Mouse (Mus musculus): ENCODE data around the gene Sec16b. TPM values are rescaled to one million over a fixed set of nuclear protein-coding genes. Genes with fewer than 3 reads are reported as not detected.

Gene Sec16b
- total RNA-seq, 2 experiments from 2014 or later = 0.64 to 0.86 TPM

GRCm38 (mm10) chr1:157512690-157513448 is 6.3 kb downstream of the Sec16b start:
- no peak for DNase-seq (ENCODE audit: low spot score in 2 of 2)

- no peak for DNase-seq (ENCODE audit: low spot score in 2 of 2)
Observed at GRCm38 (mm10) chr1:157513559-157513958, 7.0 kb downstream of the Sec16b start.

GRCm38 (mm10) chr1:157514298-157514697 is 7.8 kb downstream of the Sec16b start:
- DNase-seq (ENCODE audit: low spot score in 2 of 2) = no peak

GRCm38 (mm10) chr1:157516838-157517808 is 10.6 kb downstream of the Sec16b start:
- no peak for DNase-seq (ENCODE audit: low spot score in 2 of 2)

GRCm38 (mm10) chr1:157518111-157518523 is 11.6 kb downstream of the Sec16b start:
- DNase-seq (ENCODE audit: low spot score in 2 of 2) = no peak

GRCm38 (mm10) chr1:157519396-157519795 is 12.9 kb downstream of the Sec16b start:
- no peak for DNase-seq (ENCODE audit: low spot score in 2 of 2)

- DNase-seq (ENCODE audit: low spot score in 2 of 2) = no peak
Observed at GRCm38 (mm10) chr1:157522322-157522721, 15.8 kb downstream of the Sec16b start.

- DNase-seq (ENCODE audit: low spot score in 2 of 2) = no peak
Observed at GRCm38 (mm10) chr1:157524775-157525174, 18.2 kb downstream of the Sec16b start.

GRCm38 (mm10) chr1:157525692-157526354 is 19.3 kb downstream of the Sec16b start:
- DNase-seq (ENCODE audit: low spot score in 2 of 2) = no peak

GRCm38 (mm10) chr1:157526625-157527024 is 20.1 kb downstream of the Sec16b start:
- DNase-seq (ENCODE audit: low spot score in 2 of 2) = no peak

GRCm38 (mm10) chr1:157532826-157533460 is 26.4 kb downstream of the Sec16b start:
- DNase-seq (ENCODE audit: low spot score in 2 of 2) = no peak

- no peak for DNase-seq (ENCODE audit: low spot score in 2 of 2)
Observed at GRCm38 (mm10) chr1:157535571-157535970, 29.0 kb downstream of the Sec16b start.

GRCm38 (mm10) chr1:157536471-157536870 is 29.9 kb downstream of the Sec16b start:
- DNase-seq (ENCODE audit: low spot score in 2 of 2) = peak in 1 of 2 experiments; percentile 43

GRCm38 (mm10) chr1:157537636-157538035 is 31.1 kb downstream of the Sec16b start:
- peak; percentile 25 to 37 for DNase-seq (ENCODE audit: low spot score in 2 of 2)

- no peak for DNase-seq (ENCODE audit: low spot score in 2 of 2)
Observed at GRCm38 (mm10) chr1:157545056-157545455, 38.5 kb downstream of the Sec16b start.

- no peak for DNase-seq (ENCODE audit: low spot score in 2 of 2)
Observed at GRCm38 (mm10) chr1:157547658-157548057, 41.1 kb downstream of the Sec16b start.

- DNase-seq (ENCODE audit: low spot score in 2 of 2) = no peak
Observed at GRCm38 (mm10) chr1:157549721-157550120, 43.2 kb downstream of the Sec16b start.

GRCm38 (mm10) chr1:157552749-157553451 is 46.4 kb downstream of the Sec16b start:
- peak; percentile 35 to 54 for DNase-seq (ENCODE audit: low spot score in 2 of 2)

- no peak for DNase-seq (ENCODE audit: low spot score in 2 of 2)
Observed at GRCm38 (mm10) chr1:157554163-157554562, 47.6 kb downstream of the Sec16b start.
